Mouse (Mus musculus): ENCODE measurements around the gene Rlim. TPM values are rescaled to one million over a fixed set of nuclear protein-coding genes. Genes with fewer than 3 reads are reported as not detected.

Gene Rlim
- polyA plus RNA-seq, 1 experiment from 2014 or later = 37.7 TPM

- H3K36me3 ChIP-seq (ENCODE audit: control insufficient read depth, insufficient read depth, low read length) = no peaks in the 10 kb centered on the region
- 35% methylated on average over 12 of the region's 12 CpGs for WGBS
- no peak overlapping the region for H3K4me2 ChIP-seq
- H3K9me3 ChIP-seq (ENCODE audit: control insufficient read depth, low read length) = no peaks in the 10 kb centered on the region
- H3K9ac ChIP-seq (ENCODE audit: low read depth, low read length) = no peak overlapping the region
- DNase-seq (ENCODE audit: low spot score) (no peak), ATAC-seq (replicated peaks; ENCODE audit: low FRiP score) (no peak)
- no peak overlapping the region for H3K4me3 ChIP-seq (ENCODE audit: low read depth, low read length)
- H3K4me1 ChIP-seq (replicated peaks; ENCODE audit: control insufficient read depth, insufficient read depth, low read length) = no peaks in the 10 kb centered on the region
- peaks cover 8% of the 10 kb centered on the region; the same call in 1 of the 2 replicates for H3K27me3 ChIP-seq (replicated peaks; ENCODE audit: control insufficient read depth, insufficient read depth, low read length)
- H3K27ac ChIP-seq (ENCODE audit: low read depth, low read length) = no peak overlapping the region
These were observed 6.3 kb upstream of the Rlim start for GRCm38 (mm10) chrX:103987215-103987964.

DNA sequence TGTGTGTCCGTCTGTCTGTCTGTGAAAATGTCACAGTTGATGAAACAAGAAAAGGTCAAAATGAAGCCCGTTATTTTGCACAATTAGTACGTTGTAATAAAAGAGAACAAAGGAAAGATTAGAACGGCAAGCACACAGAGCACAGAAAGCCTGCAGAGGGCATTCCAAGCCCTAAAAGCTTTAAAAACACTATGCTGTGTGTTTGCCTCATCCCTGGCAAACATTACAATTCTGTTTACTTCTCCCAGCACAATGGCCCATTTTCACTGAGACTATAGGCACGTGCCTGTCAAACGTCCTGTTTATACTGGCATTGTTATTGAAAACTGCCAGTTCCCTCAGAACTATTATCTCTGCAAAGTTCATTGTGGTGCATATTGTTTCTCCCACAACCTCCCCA lies 5.1 kb upstream of the Rlim start:
- ATAC-seq (replicated peaks; ENCODE audit: low FRiP score) (no peak), DNase-seq (ENCODE audit: low spot score) (no peak)
- Histone ChIP-seq H3K27me3 (replicated peaks; ENCODE audit: control insufficient read depth, insufficient read depth, low read length) (peaks cover 2% of the 10 kb centered on the region; the same call in 1 of the 2 replicates), H3K27ac (ENCODE audit: low read depth, low read length) (no peak overlapping the region), H3K36me3 (ENCODE audit: control insufficient read depth, insufficient read depth, low read length) (no peaks in the 10 kb centered on the region), H3K9ac (ENCODE audit: low read depth, low read length) (no peak overlapping the region), H3K4me3 (ENCODE audit: low read depth, low read length) (no peak overlapping the region), H3K9me3 (ENCODE audit: control insufficient read depth, low read length) (no peaks in the 10 kb centered on the region), H3K4me1 (replicated peaks; ENCODE audit: control insufficient read depth, insufficient read depth, low read length) (no peaks in the 10 kb centered on the region), H3K4me2 (no peak overlapping the region)
- 41% methylated on average over 6 of the region's 6 CpGs for WGBS

GRCm38 (mm10) chrX:103984992-103985391 lies 3.9 kb upstream of the Rlim start:
- no peaks in the 10 kb centered on the region for H3K36me3 ChIP-seq (ENCODE audit: control insufficient read depth, insufficient read depth, low read length)
- H3K9me3 ChIP-seq (ENCODE audit: control insufficient read depth, low read length) = no peaks in the 10 kb centered on the region
- H3K27me3 ChIP-seq (replicated peaks; ENCODE audit: control insufficient read depth, insufficient read depth, low read length) = peaks cover 5% of the 10 kb centered on the region
- DNase-seq (ENCODE audit: low spot score) (no peak), ATAC-seq (replicated peaks; ENCODE audit: low FRiP score) (no peak)
- H3K4me3 ChIP-seq (ENCODE audit: low read depth, low read length) = no peak overlapping the region
- H3K27ac ChIP-seq (ENCODE audit: low read depth, low read length) = no peak overlapping the region
- no peak overlapping the region for H3K4me2 ChIP-seq
- no peak overlapping the region for H3K9ac ChIP-seq (ENCODE audit: low read depth, low read length)
- WGBS = 57% methylated on average over 5 of the region's 5 CpGs
- no peaks in the 10 kb centered on the region for H3K4me1 ChIP-seq (replicated peaks; ENCODE audit: control insufficient read depth, insufficient read depth, low read length)

DNA sequence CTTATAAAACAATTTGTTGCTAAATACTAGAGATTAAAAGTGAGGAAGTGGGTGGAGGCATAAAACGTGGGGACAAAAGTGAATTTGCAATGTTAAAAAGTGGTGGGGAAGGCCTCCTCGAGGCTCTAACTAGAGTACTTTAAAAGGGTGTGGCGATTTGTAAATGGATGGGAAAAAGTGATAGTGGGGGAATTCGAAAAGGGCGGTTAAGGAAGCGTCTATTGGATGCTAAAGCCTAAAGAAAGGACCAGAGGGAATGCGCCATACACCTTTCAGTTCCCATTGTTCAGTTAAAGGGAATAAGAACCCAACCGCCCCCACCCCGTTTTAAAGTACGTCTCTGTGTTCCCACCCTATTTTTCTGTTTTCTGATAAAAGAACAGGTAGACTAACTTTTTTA lies 722 bp upstream of the Rlim start:
- DNase-seq (ENCODE audit: low spot score) = no peak
- H3K9me3 ChIP-seq (ENCODE audit: control insufficient read depth, low read length) = no peaks in the 10 kb centered on the region
- H3K4me3 ChIP-seq (ENCODE audit: low read depth, low read length) = peak overlapping the region; percentile 75
- WGBS = 72% methylated on average over 10 of the region's 10 CpGs
- no peak overlapping the region; the same call in 1 of the 2 replicates for H3K27ac ChIP-seq (ENCODE audit: low read depth, low read length)
- H3K4me2 ChIP-seq = peak overlapping the region; percentile 57
- ATAC-seq (replicated peaks; ENCODE audit: low FRiP score) = no peak
- no peaks in the 10 kb centered on the region for H3K4me1 ChIP-seq (replicated peaks; ENCODE audit: control insufficient read depth, insufficient read depth, low read length)
- peaks cover 3% of the 10 kb centered on the region for H3K27me3 ChIP-seq (replicated peaks; ENCODE audit: control insufficient read depth, insufficient read depth, low read length)
- H3K36me3 ChIP-seq (ENCODE audit: control insufficient read depth, insufficient read depth, low read length) = no peaks in the 10 kb centered on the region
- no peak overlapping the region for H3K9ac ChIP-seq (ENCODE audit: low read depth, low read length)

GRCm38 (mm10) chrX:103980590-103981168 lies 405 bp downstream of the Rlim start:
- H3K9ac ChIP-seq (ENCODE audit: low read depth, low read length) = peak overlapping the region; percentile 86
- peak overlapping the region; percentile 75 for H3K4me3 ChIP-seq (ENCODE audit: low read depth, low read length)
- H3K9me3 ChIP-seq (ENCODE audit: control insufficient read depth, low read length) = no peaks in the 10 kb centered on the region
- peak overlapping the region; percentile 56; the same call in 1 of the 2 replicates for H3K4me2 ChIP-seq
- ATAC-seq (replicated peaks; ENCODE audit: low FRiP score) (peak; percentile 54), DNase-seq (ENCODE audit: low spot score) (peak; percentile 47)
- WGBS = 16% methylated on average over 51 of the region's 51 CpGs
- H3K36me3 ChIP-seq (ENCODE audit: control insufficient read depth, insufficient read depth, low read length) = no peaks in the 10 kb centered on the region; the same call in 1 of the 2 replicates
- peaks cover 3% of the 10 kb centered on the region for H3K27me3 ChIP-seq (replicated peaks; ENCODE audit: control insufficient read depth, insufficient read depth, low read length)
- no peaks in the 10 kb centered on the region for H3K4me1 ChIP-seq (replicated peaks; ENCODE audit: control insufficient read depth, insufficient read depth, low read length)
- H3K27ac ChIP-seq (ENCODE audit: low read depth, low read length) = peak overlapping the region; percentile 90

- peak; percentile 37 for DNase-seq (ENCODE audit: low spot score)
- Histone ChIP-seq H3K27me3 (replicated peaks; ENCODE audit: control insufficient read depth, insufficient read depth, low read length) (peaks cover 3% of the 10 kb centered on the region), H3K4me3 (ENCODE audit: low read depth, low read length) (peak overlapping the region; percentile 75), H3K9ac (ENCODE audit: low read depth, low read length) (peak overlapping the region; percentile 86), H3K9me3 (ENCODE audit: control insufficient read depth, low read length) (no peaks in the 10 kb centered on the region), H3K4me1 (replicated peaks; ENCODE audit: control insufficient read depth, insufficient read depth, low read length) (no peaks in the 10 kb centered on the region), H3K36me3 (ENCODE audit: control insufficient read depth, insufficient read depth, low read length) (no peaks in the 10 kb centered on the region; the same call in 1 of the 2 replicates), H3K4me2 (peak overlapping the region; percentile 56), H3K27ac (ENCODE audit: low read depth, low read length) (peak overlapping the region; percentile 90)
- 20% methylated on average over 12 of the region's 12 CpGs for WGBS
- no peak for ATAC-seq (replicated peaks; ENCODE audit: low FRiP score)
These were observed 1.0 kb downstream of the Rlim start for GRCm38 (mm10) chrX:103980036-103980435.

- WGBS = 71% methylated on average over 3 of the region's 3 CpGs
- H3K36me3 ChIP-seq (ENCODE audit: control insufficient read depth, insufficient read depth, low read length) = no peaks in the 10 kb centered on the region
- ATAC-seq (replicated peaks; ENCODE audit: low FRiP score) (peak; percentile 76), DNase-seq (ENCODE audit: low spot score) (no peak)
- no peaks in the 10 kb centered on the region for H3K9me3 ChIP-seq (ENCODE audit: control insufficient read depth, low read length)
- H3K27me3 ChIP-seq (replicated peaks; ENCODE audit: control insufficient read depth, insufficient read depth, low read length) = peaks cover 16% of the 10 kb centered on the region
- H3K4me1 ChIP-seq (replicated peaks; ENCODE audit: control insufficient read depth, insufficient read depth, low read length) = no peaks in the 10 kb centered on the region
- H3K4me3 ChIP-seq (ENCODE audit: low read depth, low read length) = no peak overlapping the region
- H3K4me2 ChIP-seq = no peak overlapping the region
- no peak overlapping the region for H3K27ac ChIP-seq (ENCODE audit: low read depth, low read length)
- H3K9ac ChIP-seq (ENCODE audit: low read depth, low read length) = no peak overlapping the region
These were observed 41.4 kb downstream of the Rlim start for GRCm38 (mm10) chrX:103939701-103940100.

DNA sequence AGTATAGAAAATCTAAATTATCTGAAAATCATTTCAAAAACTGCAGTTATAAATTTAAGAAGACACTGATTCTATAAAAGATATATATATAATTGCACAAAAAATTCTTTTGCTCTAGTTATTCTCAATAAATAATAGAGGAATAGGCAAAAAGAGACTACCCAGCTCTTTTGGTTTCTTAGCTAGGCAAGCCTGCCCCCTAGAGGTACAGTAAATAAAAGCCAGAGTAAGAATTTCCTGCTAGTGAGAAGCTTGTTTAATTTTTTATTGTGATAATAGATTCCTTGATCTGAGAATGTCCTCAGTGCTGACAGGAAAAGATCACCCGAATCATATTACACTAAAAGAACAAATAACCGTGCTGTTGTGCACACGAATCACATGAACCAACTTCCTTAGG lies 43.8 kb downstream of the Rlim start:
- ATAC-seq (replicated peaks; ENCODE audit: low FRiP score) = no peak
- H3K4me3 ChIP-seq (ENCODE audit: low read depth, low read length) = no peak overlapping the region
- WGBS = 27% methylated on average over 3 of the region's 3 CpGs

DNA sequence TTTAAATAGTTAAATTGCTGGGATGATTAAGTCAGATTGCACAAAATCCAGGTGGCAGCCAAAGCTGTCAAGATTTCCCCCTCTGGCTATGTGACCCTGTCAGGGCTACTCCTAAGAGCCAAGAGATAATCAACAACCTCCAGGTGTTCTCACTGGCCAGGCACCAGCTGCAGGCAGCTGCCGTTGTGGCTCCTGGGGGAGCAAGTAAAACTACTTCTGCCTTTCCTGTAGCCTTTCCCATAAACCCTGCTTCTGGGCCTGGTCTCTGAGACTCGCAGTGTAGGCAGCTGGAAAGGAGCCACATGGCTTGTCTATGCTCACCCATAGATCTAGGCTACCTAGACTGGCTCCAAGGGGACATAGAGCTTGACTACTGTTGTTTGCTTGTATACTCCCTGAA lies 58.6 kb downstream of the Rlim start:
- Histone ChIP-seq H3K4me3 (ENCODE audit: low read depth, low read length) (no peak overlapping the region), H3K27ac (ENCODE audit: low read depth, low read length) (no peak overlapping the region), H3K9ac (ENCODE audit: low read depth, low read length) (no peak overlapping the region), H3K9me3 (ENCODE audit: control insufficient read depth, low read length) (no peaks in the 10 kb centered on the region), H3K4me2 (no peak overlapping the region), H3K27me3 (replicated peaks; ENCODE audit: control insufficient read depth, insufficient read depth, low read length) (peaks cover 17% of the 10 kb centered on the region), H3K36me3 (ENCODE audit: control insufficient read depth, insufficient read depth, low read length) (no peaks in the 10 kb centered on the region), H3K4me1 (replicated peaks; ENCODE audit: control insufficient read depth, insufficient read depth, low read length) (no peaks in the 10 kb centered on the region)
- 42% methylated on average over 2 of the region's 2 CpGs for WGBS
- ATAC-seq (replicated peaks; ENCODE audit: low FRiP score) (no peak), DNase-seq (ENCODE audit: low spot score) (no peak)

More for the DNA sequence above, 43.8 kb downstream of the Rlim start:
- Histone ChIP-seq H3K4me1 (replicated peaks; ENCODE audit: control insufficient read depth, insufficient read depth, low read length) (no peaks in the 10 kb centered on the region), H3K9ac (ENCODE audit: low read depth, low read length) (no peak overlapping the region), H3K27ac (ENCODE audit: low read depth, low read length) (no peak overlapping the region), H3K36me3 (ENCODE audit: control insufficient read depth, insufficient read depth, low read length) (no peaks in the 10 kb centered on the region), H3K9me3 (ENCODE audit: control insufficient read depth, low read length) (no peaks in the 10 kb centered on the region), H3K27me3 (replicated peaks; ENCODE audit: control insufficient read depth, insufficient read depth, low read length) (peaks cover 8% of the 10 kb centered on the region), H3K4me2 (no peak overlapping the region)
- DNase-seq (ENCODE audit: low spot score) = no peak

Data from liver, embryonic 11.5 days (tissue).